Mouse (Mus musculus) bone marrow macrophage, adult 2 months (primary cell): ENCODE data around the gene Ska3. TPM values are rescaled to one million over a fixed set of nuclear protein-coding genes. Genes with fewer than 3 reads are reported as not detected.
"Not testable (repeated sequence)": the region's sequence is repeated elsewhere in the genome, so short reads cannot be mapped to it uniquely, and the experiment has no call there.

Experiments used
- H3K27ac ChIP-seq: 2 replicates; pipeline ENCODE4 v1.5.1; 2012; ENCODE audit warnings: low read depth, low read length; ENCODE audit not compliant: insufficient read depth
- H3K4me1 ChIP-seq: 2 replicates; pipeline ENCODE4 v1.6.1; 2012; ENCODE audit warnings: low read length; ENCODE audit not compliant: control insufficient read depth, insufficient read depth
- H3K4me3 ChIP-seq: 2 replicates; pipeline ENCODE4 v1.5.1; 2012; ENCODE audit warnings: mild to moderate bottlenecking, low read length, moderate library complexity; ENCODE audit not compliant: insufficient read depth
- CTCF ChIP-seq: IDR thresholded peaks from 2 replicates; pipeline ENCODE4 v1.5.1; 2012; ENCODE audit warnings: low read depth, mild to moderate bottlenecking, low read length, moderate library complexity
- POLR2A ChIP-seq: IDR thresholded peaks from 2 replicates; pipeline ENCODE4 v1.6.1; 2012; ENCODE audit warnings: mild to moderate bottlenecking, low read depth, low read length, borderline replicate concordance
- polyA plus RNA-seq: library from polyadenylated mRNA; stranded (reverse); fragments of >200 nt; gene quantifications from 2 replicates; pipeline ENCODE4 v1.2.4, GENCODE M21; 2012; ENCODE audit not compliant: missing spikeins, insufficient read depth, insufficient read length

The Ska3 gene
- polyA plus RNA-seq, 1 experiment, result 13.3 TPM

- Histone ChIP-seq H3K4me1 (peaks cover 13% of the 10 kb centered on the region), H3K27ac (no peak overlapping the region), H3K4me3 (no peak overlapping the region)
- TF ChIP-seq POLR2A (no peak), CTCF (no peak)
Measured at GRCm38 (mm10) chr14:57848646-57849045, 22.7 kb upstream of the Ska3 start.

GRCm38 (mm10) chr14:57848061-57848460, 22.1 kb upstream of the Ska3 start:
- not testable (repeated sequence) for H3K27ac ChIP-seq, H3K4me3 ChIP-seq
- peaks cover 13% of the 10 kb centered on the region for H3K4me1 ChIP-seq

GRCm38 (mm10) chr14:57844535-57844934, 18.6 kb upstream of the Ska3 start:
- no peak overlapping the region for H3K4me3 ChIP-seq
- no peaks in the 10 kb centered on the region for H3K4me1 ChIP-seq
- TF ChIP-seq POLR2A, result no peak
- TF ChIP-seq CTCF, result no peak
- no peak overlapping the region for H3K27ac ChIP-seq

- no peak overlapping the region for H3K4me3 ChIP-seq
- H3K27ac ChIP-seq, result no peak overlapping the region
- no peaks in the 10 kb centered on the region for H3K4me1 ChIP-seq
- TF ChIP-seq POLR2A, result no peak
- no peak for TF ChIP-seq CTCF
Measured at GRCm38 (mm10) chr14:57835157-57835556, 9.2 kb upstream of the Ska3 start.

GRCm38 (mm10) chr14:57833526-57833925, 7.5 kb upstream of the Ska3 start:
- H3K4me1 ChIP-seq, result no peaks in the 10 kb centered on the region
- no peak overlapping the region for H3K4me3 ChIP-seq
- no peak overlapping the region for H3K27ac ChIP-seq
- no peak for TF ChIP-seq POLR2A
- no peak for TF ChIP-seq CTCF

DNA sequence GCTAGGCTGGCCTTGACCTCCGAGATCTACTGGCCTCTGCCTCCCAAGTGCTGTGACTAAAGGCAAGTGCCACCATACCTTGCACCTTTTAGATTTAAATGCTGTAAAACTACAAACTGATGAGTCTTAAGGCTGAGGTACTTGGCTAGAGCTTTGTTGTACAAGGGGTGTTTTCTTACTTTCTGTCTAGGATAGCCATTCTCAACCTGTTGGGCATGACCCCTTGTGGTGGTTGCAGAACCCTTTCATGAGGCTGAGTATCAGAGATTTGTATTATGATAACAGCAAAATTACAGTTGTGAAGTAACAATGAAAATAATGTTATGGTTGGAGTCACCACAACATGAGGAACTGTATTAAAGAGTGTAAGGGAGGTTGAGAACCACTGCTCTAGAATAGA, 1.3 kb upstream of the Ska3 start:
- TF ChIP-seq POLR2A (no peak), CTCF (no peak)
- peak overlapping the region; percentile 11; the same call in 1 of the 2 replicates for H3K27ac ChIP-seq
- peak overlapping the region; percentile 81 for H3K4me3 ChIP-seq
- H3K4me1 ChIP-seq, result peaks cover 7% of the 10 kb centered on the region

DNA sequence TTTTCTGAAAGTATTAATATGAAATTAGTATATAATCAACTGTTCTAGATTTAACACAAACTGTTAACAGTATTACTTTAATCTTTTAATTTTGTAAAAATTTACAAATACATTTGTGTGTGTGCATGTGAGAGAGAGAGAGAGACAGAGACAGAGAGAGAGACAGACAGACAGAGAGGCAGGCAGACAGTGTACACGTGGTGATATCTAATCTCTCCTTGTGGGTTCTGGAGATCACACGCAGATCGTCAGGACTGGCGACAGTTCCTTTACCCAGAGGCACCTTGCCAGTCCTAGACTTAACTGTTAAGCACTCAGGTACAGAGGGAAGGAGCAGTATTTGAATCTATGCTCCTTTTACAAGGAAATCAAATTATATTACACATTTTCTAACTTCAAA, 5.1 kb downstream of the Ska3 start:
- H3K4me1 ChIP-seq, result peaks cover 2% of the 10 kb centered on the region
- no peak for TF ChIP-seq CTCF
- no peak for TF ChIP-seq POLR2A
- H3K4me3 ChIP-seq, result no peak overlapping the region
- H3K27ac ChIP-seq, result no peak overlapping the region

DNA sequence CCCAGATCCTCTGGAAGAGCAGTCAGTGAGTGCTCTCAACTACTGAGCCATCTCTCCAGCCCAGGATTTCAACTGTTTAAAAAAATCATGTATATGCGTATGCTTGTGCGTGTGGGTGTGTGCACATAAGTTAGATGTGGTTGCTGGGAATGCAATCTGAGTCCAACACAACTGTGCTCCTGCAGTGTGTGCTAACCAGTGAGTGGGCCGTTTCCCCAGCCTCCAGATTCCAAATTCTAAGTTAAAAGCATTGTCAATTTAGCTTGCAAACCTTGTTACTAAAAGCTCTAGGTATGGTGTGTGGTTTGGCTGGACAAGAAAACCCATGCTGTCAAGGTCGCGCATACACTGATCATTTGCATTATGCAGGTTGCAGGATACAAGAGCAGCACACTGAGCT, 14.1 kb downstream of the Ska3 start:
- TF ChIP-seq POLR2A (no peak), CTCF (no peak)
- no peaks in the 10 kb centered on the region for H3K4me1 ChIP-seq
- no peak overlapping the region for H3K27ac ChIP-seq
- no peak overlapping the region for H3K4me3 ChIP-seq

- TF ChIP-seq CTCF, result no peak
- TF ChIP-seq POLR2A, result no peak
- Histone ChIP-seq H3K4me1 (no peaks in the 10 kb centered on the region), H3K27ac (no peak overlapping the region), H3K4me3 (no peak overlapping the region)
Measured at GRCm38 (mm10) chr14:57810886-57811285, 15.1 kb downstream of the Ska3 start.

GRCm38 (mm10) chr14:57808558-57808957, 17.4 kb downstream of the Ska3 start:
- Histone ChIP-seq H3K4me3 (no peak overlapping the region), H3K4me1 (no peaks in the 10 kb centered on the region), H3K27ac (no peak overlapping the region)
- TF ChIP-seq CTCF, result no peak
- TF ChIP-seq POLR2A, result no peak

DNA sequence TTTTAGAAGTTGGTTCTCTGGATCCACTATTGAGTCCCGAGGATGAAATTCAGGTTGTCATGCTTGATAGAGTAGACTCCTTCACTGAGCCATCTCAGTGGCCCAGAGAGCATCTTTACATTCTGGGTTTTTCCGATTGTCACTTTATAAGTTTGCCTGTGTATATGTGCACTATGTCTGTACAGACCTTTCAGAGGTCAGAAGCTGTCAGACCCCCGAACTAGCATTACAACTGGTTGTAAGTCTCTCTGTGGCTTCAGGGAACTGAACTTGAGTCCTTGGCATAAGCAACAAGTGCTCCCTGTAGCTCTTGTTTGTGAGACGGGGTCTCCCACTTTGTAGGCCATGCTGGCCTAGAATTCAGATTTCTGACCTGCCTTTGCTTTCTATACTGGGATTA, 22.3 kb downstream of the Ska3 start:
- TF ChIP-seq CTCF, result no peak
- no peak for TF ChIP-seq POLR2A
- peaks cover 9% of the 10 kb centered on the region for H3K4me1 ChIP-seq
- no peak overlapping the region for H3K4me3 ChIP-seq
- H3K27ac ChIP-seq, result no peak overlapping the region
